Mouse (Mus musculus): ENCODE measurements at regions not wholly inside any gene's neighbourhood (a gene's known extent, or its start where the extent isn't known, plus 50 kb on each side); places are given as distances from the start of the nearest gene placed in this dataset.

- ChIA-PET CTCF (no interaction called here), POLR2A (no interaction called here)
These were observed 183.5 kb downstream of the Hsfy2 start for GRCm38 (mm10) chr1:56453756-56454155.

- CTCF ChIA-PET, result no interaction called here
These were observed 194.4 kb downstream of the Hsfy2 start for GRCm38 (mm10) chr1:56442835-56443234.

GRCm38 (mm10) chr1:56406786-56407185 is 230.4 kb downstream of the Hsfy2 start:
- POLR2A ChIA-PET, result no interaction called here
- CTCF ChIA-PET, result no interaction called here

More at GRCm38 (mm10) chr1:56442835-56443234, 194.4 kb downstream of the Hsfy2 start:
- POLR2A ChIA-PET, result no interaction called here

- ChIA-PET CTCF (no interaction called here), POLR2A (no interaction called here)
These were observed 233.9 kb downstream of the Hsfy2 start for GRCm38 (mm10) chr1:56403351-56403750.

GRCm38 (mm10) chr1:56395832-56396231 is 241.4 kb downstream of the Hsfy2 start:
- POLR2A ChIA-PET, result no interaction called here
- CTCF ChIA-PET, result no interaction called here

GRCm38 (mm10) chr1:56387086-56387485 is 250.1 kb downstream of the Hsfy2 start:
- CTCF ChIA-PET, result no interaction called here
- POLR2A ChIA-PET, result no interaction called here

- ChIA-PET POLR2A (no interaction called here), CTCF (no interaction called here)
These were observed 270.9 kb downstream of the Hsfy2 start for GRCm38 (mm10) chr1:56366319-56366718.

- ChIA-PET CTCF (no interaction called here), POLR2A (no interaction called here)
These were observed 276.4 kb downstream of the Hsfy2 start for GRCm38 (mm10) chr1:56360857-56361256.

GRCm38 (mm10) chr1:56346638-56347037 is 290.6 kb downstream of the Hsfy2 start:
- POLR2A ChIA-PET, result no interaction called here
- CTCF ChIA-PET, result no interaction called here

- ChIA-PET POLR2A (no interaction called here), CTCF (no interaction called here)
These were observed 292.3 kb downstream of the Hsfy2 start for GRCm38 (mm10) chr1:56344952-56345351.

- ChIA-PET POLR2A (no interaction called here), CTCF (no interaction called here)
These were observed 309.9 kb downstream of the Hsfy2 start for GRCm38 (mm10) chr1:56327381-56327780.

GRCm38 (mm10) chr1:56308586-56308985 is 328.6 kb downstream of the Hsfy2 start:
- POLR2A ChIA-PET, result no interaction called here
- CTCF ChIA-PET, result no interaction called here

GRCm38 (mm10) chr1:56294391-56294790 is 342.8 kb downstream of the Hsfy2 start:
- ChIA-PET POLR2A (no interaction called here), CTCF (no interaction called here)

GRCm38 (mm10) chr1:56289748-56290147 is 347.5 kb downstream of the Hsfy2 start:
- POLR2A ChIA-PET, result no interaction called here
- CTCF ChIA-PET, result no interaction called here

GRCm38 (mm10) chr1:56286386-56287045 is 350.7 kb downstream of the Hsfy2 start:
- ChIA-PET POLR2A (no interaction called here), CTCF (interaction anchor here in 1 of 4 experiments (0.6 kb wide), 1 partner anchor 920 kb away, joined by 3 read pairs; no protein-coding TSS in a partner anchor)

- ChIA-PET POLR2A (no interaction called here), CTCF (no interaction called here)
These were observed 375.5 kb downstream of the Hsfy2 start for GRCm38 (mm10) chr1:56261708-56262107.

- CTCF ChIA-PET, result no interaction called here
- POLR2A ChIA-PET, result interaction anchor here in 1 of 4 experiments (0.6 kb wide), 1 partner anchor 43 kb away, joined by 3 read pairs; no protein-coding TSS in a partner anchor
These were observed 376.5 kb downstream of the Hsfy2 start for GRCm38 (mm10) chr1:56260759-56261158.

GRCm38 (mm10) chr1:56256839-56257490 is 380.3 kb downstream of the Hsfy2 start:
- POLR2A ChIA-PET, result no interaction called here
- CTCF ChIA-PET, result no interaction called here

- ChIA-PET CTCF (no interaction called here), POLR2A (no interaction called here)
These were observed 397.5 kb downstream of the Hsfy2 start for GRCm38 (mm10) chr1:56239686-56240085.

- ChIA-PET POLR2A (no interaction called here), CTCF (interaction anchor here in 1 of 4 experiments (0.7 kb wide), 1 partner anchor 814 kb away, joined by 3 read pairs; no protein-coding TSS in a partner anchor)
These were observed 410.8 kb downstream of the Hsfy2 start for GRCm38 (mm10) chr1:56226314-56227008.

- CTCF ChIA-PET, result no interaction called here
- POLR2A ChIA-PET, result no interaction called here
These were observed 417.5 kb downstream of the Hsfy2 start for GRCm38 (mm10) chr1:56219700-56220099.
